Mouse (Mus musculus) olfactory bulb, adult 2 months (tissue): ENCODE measurements around the gene Padi6. TPM values are rescaled to one million over a fixed set of nuclear protein-coding genes. Genes with fewer than 3 reads are reported as not detected.

Experiments
- H3K27ac ChIP-seq: fragments of 200-500 bp; 2 replicates; pipeline ENCODE4 v1.5.1; 2012; ENCODE audit warnings: low read depth, low read length; ENCODE audit not compliant: insufficient read depth
- H3K4me1 ChIP-seq: fragments of 200-500 bp; 2 replicates; pipeline ENCODE4 v1.6.1; 2012; ENCODE audit warnings: low read length; ENCODE audit not compliant: control insufficient read depth, insufficient read depth
- H3K4me3 ChIP-seq: fragments of 200-500 bp; 2 replicates; pipeline ENCODE4 v1.5.1; 2012; ENCODE audit warnings: mild to moderate bottlenecking, low read depth, low read length, moderate library complexity; ENCODE audit not compliant: insufficient read depth
- CTCF ChIP-seq: fragments of 200-500 bp; IDR thresholded peaks from 2 replicates; pipeline ENCODE4 v1.5.1; 2012; ENCODE audit warnings: low read depth, mild to moderate bottlenecking, low read length, moderate library complexity; ENCODE audit not compliant: insufficient read depth
- POLR2A ChIP-seq: fragments of 200-500 bp; IDR thresholded peaks from 2 replicates; pipeline ENCODE4 v1.6.1; 2012; ENCODE audit warnings: mild to moderate bottlenecking, low read depth, low read length, moderate library complexity; ENCODE audit not compliant: insufficient read depth
- WGBS: fragments of 180-500 bp; shearing (Covaris S2); methylation state at CpG from one replicate; pipeline ENCODE4 v1.1.7; 2018; 5-methylcytosine and 5-hydroxymethylcytosine counted together
- polyA plus RNA-seq: library from polyadenylated mRNA; stranded (reverse); fragments of >200 nt; gene quantifications from 2 replicates; pipeline ENCODE4 v1.2.4, GENCODE M21; 2012; ENCODE audit warnings: low replicate concordance; ENCODE audit not compliant: missing spikeins, insufficient read depth, insufficient read length

Padi6 gene
- polyA plus RNA-seq, 1 experiment = not detected

DNA sequence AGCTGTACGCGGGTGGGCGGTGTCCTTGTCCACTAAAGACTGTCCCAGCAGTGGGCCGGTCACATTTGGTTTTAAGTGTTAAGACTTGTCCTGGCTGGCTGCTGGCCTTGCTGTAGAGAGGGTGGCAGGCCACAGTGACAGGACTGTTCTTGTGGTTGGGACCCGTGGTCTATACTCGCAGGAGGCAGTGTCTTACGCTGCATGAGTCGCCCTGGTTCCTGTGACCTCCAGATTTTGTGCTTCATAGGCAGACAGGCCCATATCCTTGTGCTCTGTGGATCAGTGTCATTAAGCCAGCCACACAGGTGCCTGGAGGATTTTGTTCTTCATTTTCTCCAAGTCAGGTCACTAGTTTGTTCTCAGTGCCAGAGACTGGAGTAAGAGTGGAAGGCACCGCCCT, 24.0 kb downstream of the Padi6 start:
- Histone ChIP-seq H3K4me1 (peaks cover 14% of the 10 kb centered on the region), H3K27ac (no peak overlapping the region), H3K4me3 (no peak overlapping the region)
- TF ChIP-seq CTCF (no peak), POLR2A (no peak)
- 96% methylated on average over 9 of the region's 9 CpGs for WGBS

DNA sequence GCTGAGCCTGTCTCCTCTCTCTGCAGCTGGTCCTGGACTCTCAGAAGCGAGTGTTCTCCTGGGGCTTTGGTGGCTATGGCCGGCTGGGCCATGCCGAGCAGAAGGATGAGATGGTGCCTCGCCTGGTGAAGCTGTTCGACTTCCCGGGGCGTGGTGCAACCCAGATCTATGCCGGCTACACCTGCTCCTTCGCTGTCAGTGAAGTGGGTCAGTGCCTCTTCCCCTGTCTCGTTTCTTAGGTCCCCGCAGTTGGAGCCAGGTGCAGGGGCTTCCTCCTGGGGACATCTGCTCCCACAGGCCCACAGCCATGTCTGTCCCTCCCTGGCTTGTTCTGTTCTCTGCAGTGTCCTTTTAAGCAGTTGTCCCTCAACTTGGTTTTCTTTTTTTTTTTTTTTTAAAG, 25.4 kb downstream of the Padi6 start:
- Histone ChIP-seq H3K4me3 (no peak overlapping the region), H3K4me1 (peaks cover 27% of the 10 kb centered on the region), H3K27ac (no peak overlapping the region)
- TF ChIP-seq POLR2A = no peak
- WGBS = 94% methylated on average over 11 of the region's 11 CpGs

DNA sequence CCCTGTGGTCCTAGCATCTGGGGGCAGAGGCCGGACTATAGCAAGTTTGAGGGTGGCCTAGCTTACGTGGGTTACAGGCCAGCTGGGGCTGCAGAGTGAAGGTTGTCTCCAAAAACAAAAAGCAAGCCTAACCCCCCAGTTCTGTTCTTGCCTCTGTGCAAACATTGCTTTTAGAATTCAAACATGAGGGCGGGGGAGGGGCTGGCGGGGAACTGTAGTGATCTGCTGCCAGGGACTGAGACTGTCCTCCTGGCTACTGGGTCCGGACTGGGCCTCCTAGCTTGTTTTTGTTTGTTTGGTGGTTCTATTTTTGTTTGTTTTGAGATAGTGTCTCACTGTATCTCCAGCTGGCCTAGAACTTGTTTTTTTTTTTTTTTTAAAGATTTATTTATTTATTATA, 27.9 kb downstream of the Padi6 start:
- WGBS = 46% methylated on average over 5 of the region's 5 CpGs
- Histone ChIP-seq H3K4me1 (peaks cover 40% of the 10 kb centered on the region), H3K27ac (peak overlapping the region; percentile 84), H3K4me3 (peak overlapping the region; percentile 8; the same call in 1 of the 2 replicates)
- TF ChIP-seq POLR2A (no peak), CTCF (no peak)

DNA sequence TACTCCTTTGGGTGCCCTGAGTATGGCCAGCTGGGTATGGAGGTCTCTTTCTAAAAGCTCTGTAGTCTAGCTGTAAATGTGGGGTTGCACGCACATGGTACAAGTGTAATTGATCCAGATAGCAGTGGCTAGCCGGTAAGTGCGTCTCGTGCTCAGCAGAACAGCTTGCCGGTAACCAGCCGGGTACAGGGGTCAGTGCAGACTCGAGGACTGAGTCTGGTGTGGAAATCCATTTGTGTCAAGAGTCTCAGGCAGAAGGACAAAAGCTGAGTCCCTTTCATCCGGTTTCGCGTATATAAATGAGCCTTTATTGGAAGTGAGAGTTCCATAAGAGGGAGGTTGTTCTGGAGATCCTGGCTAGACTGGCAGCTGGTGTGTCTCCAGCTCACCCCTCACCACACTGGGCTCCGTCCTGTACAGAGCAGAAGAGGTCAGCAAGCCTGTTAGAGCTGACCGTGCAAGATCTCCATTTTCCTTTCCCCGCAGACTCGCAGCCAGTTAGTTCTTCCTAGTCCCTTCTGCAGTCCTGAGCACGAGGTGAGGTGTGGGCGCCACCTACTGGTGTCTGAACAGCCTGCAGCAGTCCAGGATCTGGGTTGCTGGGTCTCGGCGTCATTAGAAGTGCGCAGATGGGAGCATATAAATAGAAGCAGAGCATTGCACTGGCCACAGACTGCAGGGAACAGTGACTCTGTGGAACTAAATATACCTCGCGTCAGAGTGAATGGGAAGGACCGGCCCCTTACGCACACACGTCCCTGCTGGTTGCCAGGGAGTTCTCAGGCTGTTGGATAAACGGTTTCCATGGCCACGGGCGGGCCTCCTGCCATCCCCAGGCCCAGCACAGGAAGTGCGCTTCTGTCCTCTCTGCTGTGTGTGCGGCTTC, 28.7 kb downstream of the Padi6 start:
- TF ChIP-seq POLR2A (no peak), CTCF (peak; percentile 89)
- H3K4me1 ChIP-seq = peaks cover 40% of the 10 kb centered on the region
- peak overlapping the region; percentile 84 for H3K27ac ChIP-seq
- peak overlapping the region; percentile 8; the same call in 1 of the 2 replicates for H3K4me3 ChIP-seq
- WGBS = 11% methylated on average over 29 of the region's 29 CpGs

DNA sequence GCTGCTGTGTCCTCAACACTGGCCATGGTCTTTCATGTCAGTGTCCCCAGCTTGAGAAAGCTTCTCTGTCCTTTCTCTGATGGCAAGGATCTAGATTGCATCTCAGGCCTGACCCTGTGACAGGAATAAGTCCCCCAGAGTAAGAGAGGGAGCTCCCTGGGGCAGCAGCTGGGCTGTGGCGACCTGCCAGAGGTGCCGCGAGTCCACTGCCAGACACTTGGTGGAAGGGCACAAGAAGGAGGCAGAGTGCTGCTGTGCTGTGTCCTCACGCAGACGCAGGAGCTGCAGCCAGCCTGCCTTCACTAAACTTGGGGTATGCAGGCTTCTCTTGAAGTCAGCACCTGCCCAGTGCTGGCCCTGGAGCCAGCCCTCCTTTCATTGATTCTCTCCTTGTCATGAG, 31.1 kb downstream of the Padi6 start:
- Histone ChIP-seq H3K27ac (no peak overlapping the region), H3K4me3 (no peak overlapping the region), H3K4me1 (peaks cover 47% of the 10 kb centered on the region)
- WGBS = 52% methylated on average over 5 of the region's 5 CpGs
- no peak for TF ChIP-seq CTCF
- no peak for TF ChIP-seq POLR2A

DNA sequence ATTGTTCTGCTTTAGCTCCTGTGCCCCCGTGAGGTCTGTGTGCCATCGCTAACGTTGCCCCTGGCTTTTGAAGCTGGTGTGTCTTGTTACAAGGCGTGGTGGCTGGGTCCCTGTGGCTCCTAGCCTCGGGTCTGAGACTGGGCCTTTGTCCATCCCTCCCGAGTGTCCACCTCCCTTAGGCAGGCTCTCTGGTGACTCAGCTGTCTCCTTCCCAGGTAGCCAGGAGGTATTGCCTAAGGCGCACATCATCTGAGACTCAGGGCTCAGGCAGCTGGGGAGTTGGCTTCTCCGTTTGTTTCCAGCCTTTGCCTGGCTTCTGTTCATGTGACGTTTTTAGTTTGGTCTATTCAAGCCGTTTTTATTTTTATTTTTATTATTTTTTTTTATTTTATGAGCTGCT, 31.7 kb downstream of the Padi6 start:
- Histone ChIP-seq H3K27ac (no peak overlapping the region), H3K4me3 (no peak overlapping the region), H3K4me1 (peaks cover 47% of the 10 kb centered on the region)
- WGBS = 77% methylated on average over 10 of the region's 10 CpGs
- no peak for TF ChIP-seq CTCF
- no peak for TF ChIP-seq POLR2A

DNA sequence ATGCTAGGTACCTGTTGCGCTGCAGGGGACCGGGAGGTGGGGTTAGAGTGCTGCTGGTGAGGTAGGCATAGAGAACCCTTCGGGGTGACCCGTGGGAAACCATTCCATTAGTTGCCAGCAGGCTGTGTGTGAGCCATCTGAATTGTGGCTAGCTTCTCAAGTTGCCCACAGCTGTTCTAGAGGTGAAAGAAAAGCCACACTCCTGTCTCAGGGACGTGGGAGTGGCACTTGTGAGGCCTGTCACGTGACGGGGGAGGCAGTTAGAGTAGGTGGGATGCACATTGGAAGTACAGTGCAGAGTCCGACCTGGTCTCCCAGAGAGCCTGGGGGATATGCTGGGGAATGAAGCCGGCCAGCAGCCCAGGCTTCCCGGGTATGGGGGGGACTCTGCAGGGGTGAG, 32.8 kb downstream of the Padi6 start:
- WGBS = 84% methylated on average over 10 of the region's 10 CpGs
- Histone ChIP-seq H3K27ac (no peak overlapping the region), H3K4me3 (no peak overlapping the region), H3K4me1 (peaks cover 44% of the 10 kb centered on the region)
- no peak for TF ChIP-seq CTCF
- no peak for TF ChIP-seq POLR2A

DNA sequence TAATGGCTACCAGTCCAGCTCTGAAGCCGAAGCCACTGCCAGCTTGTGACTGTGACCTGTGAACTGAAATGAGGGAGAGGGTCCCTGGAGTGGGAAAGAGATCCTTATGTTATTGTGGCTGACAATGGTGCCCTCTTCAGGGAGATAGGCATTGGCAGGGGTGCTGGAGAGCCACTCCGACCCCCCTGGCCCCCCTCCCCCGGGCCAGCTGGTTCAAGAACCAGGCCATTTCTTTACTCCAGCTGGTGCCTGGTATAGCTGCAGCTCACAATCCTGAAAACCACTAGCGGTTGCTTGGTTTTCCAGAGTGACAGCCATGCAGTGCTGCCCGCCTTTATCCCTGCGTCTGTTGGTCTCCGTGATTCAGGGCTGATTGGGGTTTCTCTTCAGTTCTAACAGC, 33.3 kb downstream of the Padi6 start:
- H3K27ac ChIP-seq = no peak overlapping the region
- 70% methylated on average over 7 of the region's 7 CpGs for WGBS
- TF ChIP-seq POLR2A = no peak
- TF ChIP-seq CTCF = no peak
- no peak overlapping the region for H3K4me3 ChIP-seq
- peaks cover 41% of the 10 kb centered on the region for H3K4me1 ChIP-seq

DNA sequence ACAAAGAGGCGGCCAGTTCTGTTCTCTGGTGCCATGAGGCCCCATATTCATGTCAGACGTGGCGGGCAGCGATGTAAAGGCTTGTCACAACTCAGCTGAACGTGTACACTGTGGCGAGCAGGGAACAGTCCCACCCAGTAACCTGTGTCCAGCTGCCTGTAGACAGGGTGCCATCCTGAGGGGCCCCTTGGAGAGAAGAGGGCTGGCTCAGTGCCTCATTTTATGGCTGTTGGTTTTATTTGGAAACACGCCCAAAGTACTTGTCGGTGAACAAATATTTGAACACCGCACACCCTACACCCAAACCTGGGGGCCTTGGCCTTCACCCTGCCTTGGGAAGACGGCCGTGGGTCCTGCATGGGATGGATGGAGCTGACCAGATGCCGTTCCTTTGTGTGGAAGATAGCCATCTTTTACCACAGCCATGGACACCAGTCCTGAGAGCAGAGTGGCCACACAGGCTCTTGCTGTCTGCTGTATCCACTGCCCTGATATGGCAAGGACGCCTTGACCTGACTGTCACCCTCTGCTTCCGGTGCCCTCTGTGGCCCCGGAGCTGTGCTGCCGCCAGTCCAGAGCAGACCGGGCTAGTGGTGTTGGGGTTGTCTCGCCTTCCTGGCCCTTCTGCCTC, 34.0 kb downstream of the Padi6 start:
- no peak overlapping the region for H3K4me3 ChIP-seq
- peaks cover 36% of the 10 kb centered on the region for H3K4me1 ChIP-seq
- 82% methylated on average over 18 of the region's 18 CpGs for WGBS
- TF ChIP-seq POLR2A (no peak), CTCF (no peak)
- H3K27ac ChIP-seq = no peak overlapping the region
